Mouse (Mus musculus): ENCODE data around the gene 2310022A10Rik.
A peak's percentile ranks its signal among the peaks of the same experiment; 100 is the strongest.

Gene 2310022A10Rik

DNA sequence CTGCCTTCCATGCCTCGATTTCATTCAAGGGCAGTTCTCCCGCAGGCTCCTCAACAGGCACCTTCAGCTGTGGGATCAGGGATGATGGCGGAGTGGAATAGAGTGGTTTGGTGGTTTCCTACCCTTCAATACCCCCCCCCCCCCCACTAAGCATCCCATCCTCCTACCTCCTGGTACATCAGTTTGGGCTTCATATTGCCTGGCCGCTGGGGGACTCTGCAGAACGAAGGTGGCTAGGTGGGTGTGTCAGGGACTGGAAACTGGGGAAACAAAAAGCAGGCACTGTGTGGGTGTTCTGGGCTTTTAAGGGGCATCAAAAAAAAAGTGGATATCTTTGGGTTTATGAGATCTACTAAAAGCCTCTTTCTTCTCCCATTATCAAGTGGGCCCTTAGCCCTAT lies 11.1 kb upstream of the 2310022A10Rik start:
- no peak for DNase-seq

DNA sequence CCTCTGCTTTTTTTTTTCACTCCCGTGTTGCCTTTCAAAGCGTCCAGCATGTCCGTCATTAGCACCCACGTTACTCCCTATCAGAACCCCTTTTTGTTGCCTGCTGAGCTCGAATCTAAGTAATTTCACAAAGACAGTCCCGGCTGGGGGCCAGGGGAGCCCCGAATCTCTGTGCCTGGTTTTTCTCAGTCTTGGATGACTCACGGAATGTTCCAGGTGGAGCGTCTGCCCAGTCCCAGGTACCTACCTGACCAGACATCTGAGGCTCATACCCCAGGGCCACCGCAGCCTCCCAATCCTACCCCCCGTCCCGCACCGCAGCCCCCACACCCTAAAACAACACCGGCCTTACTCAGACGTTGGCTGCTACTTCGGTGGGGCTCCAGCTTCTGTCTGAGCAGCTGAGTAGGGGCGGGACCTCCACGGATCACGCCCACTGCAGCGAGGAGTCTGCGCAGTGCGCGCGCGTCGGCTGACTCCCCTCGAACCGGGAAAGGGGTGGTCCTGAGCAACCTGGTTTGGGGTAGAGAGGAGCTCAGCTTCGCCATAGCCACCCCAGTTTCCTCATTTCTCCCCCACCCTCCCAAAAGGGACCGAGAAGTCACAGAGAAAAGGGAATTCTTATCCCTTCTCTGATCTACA lies 10.5 kb upstream of the 2310022A10Rik start:
- DNase-seq, result peak; percentile 93

DNA sequence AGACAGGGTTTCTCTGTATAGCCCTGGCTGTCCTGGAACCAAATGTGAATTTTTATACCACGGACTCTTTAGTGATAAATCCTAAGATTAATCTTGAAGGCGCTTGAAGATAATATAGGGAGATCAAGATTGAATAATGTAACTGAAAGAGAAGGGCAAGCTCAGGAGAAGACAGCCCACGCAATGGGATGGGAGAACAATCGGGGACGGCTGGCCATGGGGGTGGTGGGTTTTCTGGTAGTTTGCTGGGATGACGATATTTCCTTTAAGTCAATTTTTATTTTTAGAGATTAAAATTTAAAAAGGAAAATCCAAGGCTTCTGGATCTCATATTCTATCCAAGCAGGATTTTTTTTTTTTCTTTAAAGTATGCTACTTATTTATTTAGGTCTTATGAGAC lies 10.0 kb upstream of the 2310022A10Rik start:
- DNase-seq, result no peak

DNA sequence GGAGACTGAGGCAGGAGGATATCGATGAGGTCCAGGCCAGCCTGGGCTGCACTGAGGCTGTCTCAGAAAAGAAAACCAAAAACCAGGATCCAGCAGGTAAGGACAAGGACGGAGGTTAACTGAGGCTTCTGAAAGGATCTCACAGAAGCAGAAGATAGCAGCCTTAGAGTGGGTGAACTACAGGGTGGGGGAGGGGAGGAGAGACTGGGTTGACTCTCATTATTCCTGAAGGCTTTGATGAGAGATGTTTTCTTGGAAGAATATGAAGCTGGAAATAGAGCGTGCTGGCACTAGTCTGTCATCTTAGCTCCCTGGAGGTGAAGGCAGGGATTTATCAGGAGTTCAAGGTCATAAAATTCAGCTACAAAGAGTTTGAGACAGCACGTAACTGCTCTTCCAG lies 9.2 kb upstream of the 2310022A10Rik start:
- no peak for DNase-seq

DNA sequence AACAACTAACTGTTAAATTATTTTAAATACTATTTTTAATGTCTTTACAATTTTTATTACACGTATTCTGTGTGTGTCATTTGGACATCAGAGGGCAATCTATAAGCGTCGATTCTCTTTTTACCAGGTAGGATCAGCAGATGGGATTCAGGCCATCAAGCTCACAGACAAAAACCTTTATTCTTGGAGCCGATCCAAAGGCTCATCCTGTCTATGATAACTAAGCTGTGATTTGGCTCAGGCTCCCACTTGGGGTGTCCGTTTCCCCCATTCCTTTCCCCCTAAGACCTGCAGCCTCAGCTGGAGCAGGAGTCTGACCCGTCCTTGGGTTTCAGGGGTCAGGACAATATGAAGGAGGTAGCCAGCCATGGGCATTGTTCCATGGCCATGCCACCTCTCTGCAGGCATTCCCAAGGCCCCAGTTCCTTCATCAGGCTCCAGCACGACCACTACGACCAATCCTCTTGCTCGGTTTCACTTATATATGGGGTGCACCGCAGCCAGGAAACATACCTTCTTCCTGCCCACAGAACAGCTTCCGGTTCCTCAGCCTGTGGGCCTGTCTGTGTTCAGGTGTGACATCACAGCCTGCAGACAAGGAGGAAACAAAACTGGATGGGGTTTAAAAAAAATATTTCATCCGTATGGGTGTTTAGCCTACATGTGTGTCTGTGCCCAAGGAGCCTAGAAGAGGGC lies 8.2 kb upstream of the 2310022A10Rik start:
- no peak for DNase-seq

DNA sequence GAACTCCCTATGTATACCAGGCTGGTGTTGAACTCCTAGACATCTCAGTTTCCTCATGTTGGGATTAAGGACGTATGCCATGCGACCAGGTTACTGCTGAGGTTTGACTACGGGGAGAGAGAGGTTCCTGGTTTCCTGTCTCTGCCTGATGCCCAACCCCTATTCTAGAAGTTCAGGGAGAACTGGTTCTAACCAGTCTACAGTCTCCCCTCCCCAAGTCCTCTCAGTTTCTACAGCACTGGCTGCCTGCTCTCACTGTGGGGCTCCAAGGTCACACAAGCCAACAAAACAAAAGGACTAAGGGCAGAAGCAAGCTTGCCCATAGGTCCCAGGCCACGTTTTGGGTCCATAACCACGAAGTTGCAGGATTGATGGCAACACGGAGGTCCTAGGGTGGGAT lies 3.4 kb upstream of the 2310022A10Rik start:
- no peak for DNase-seq

DNA sequence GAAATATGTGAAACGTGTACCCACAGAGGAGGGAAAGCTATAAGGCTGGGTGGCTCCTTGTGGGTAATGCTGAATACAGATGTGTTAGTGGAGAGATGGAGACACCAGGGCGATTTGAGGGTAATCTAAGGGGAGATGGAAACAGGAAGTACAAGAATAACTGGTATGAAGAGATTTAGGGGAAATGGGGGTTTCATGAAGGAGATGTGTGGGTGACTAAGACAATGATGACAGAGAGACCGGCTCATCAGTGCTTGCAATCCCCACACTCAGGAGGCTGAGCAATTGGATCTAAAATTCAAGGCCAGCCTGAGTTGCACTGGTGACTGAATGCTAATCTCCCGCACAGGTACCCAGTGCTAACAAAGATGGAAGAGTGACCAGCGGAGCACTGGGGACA lies 963 bp upstream of the 2310022A10Rik start:
- DNase-seq, result no peak

DNA sequence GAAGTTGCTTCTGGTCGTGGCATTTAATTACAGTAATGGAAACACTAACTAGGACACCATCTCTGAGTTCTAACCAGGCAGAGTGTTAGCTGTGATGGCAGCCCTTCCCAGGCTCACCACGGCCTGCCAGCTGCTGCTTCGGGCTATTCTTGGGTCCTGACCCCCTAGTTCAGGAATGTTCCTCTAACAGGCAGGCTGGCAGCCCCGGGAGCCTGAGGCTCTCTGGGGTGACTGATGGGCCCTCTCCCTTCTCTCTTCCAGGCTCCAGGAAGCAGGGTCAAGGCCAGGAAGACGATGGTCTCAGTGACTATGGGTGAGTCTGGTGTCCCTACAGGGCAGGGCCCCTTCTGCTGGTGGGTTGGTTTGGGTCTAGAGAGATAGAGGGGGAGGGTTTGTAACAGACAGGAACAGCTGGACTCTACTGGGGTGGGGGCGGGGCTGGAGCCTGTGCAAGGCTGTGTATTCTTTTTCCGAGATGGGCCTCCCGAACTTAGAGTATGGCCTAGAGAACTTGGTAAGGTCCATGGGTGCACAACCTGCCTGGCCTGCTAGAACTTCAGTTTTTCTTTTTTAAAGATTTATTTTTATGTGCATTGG lies 7.4 kb downstream of the 2310022A10Rik start:
- DNase-seq, result no peak

DNA sequence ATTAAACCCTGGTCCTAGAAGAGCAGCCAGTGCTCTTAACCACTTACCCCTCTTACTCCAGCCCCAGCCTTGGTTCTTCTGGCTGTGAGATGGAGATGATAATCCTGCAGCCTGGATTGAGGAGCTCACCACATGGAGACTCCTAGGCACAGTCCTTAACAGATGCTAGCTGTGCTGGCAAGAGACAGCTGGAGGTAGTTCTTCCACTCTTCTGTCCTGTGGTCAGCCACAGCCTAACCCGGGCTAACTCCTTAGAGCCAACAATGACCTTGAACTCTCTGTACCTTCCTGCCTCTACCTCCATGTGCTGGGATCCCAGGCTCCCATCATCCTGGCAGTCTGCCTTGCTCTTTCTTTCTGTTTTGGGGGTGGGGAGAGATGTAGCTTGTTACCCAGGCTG lies 7.9 kb downstream of the 2310022A10Rik start:
- DNase-seq, result no peak

DNA sequence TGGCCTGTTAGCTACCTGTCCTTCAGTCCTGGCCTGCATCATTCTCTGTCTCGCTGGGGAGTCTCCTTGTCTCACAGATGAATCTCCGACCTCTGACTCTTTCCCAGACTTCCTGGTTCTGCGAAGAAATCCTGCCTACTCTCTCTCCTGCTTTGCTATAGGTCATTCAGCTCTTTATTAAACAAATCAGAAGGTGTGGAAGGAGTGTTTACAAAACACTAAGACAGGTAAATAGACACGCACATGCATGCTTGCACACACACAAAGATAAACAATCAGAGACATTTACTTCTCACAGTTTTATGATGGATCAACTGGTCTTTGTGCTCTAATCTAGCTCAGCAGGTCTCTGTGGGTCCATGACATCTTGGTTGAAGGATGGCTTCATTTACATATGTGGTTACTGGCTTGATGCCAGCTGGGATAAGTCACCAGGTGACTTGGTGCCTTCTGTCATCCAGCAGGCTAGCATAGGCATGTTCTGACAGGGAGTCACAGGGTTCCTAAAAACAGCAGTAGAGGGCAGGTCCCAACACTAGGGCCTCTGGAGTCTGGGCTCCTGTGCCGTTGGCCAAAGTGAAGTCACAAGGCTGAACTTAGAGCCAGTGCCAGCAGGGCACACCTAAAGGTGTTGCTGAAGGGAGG lies 16.7 kb downstream of the 2310022A10Rik start:
- DNase-seq, result no peak

DNA sequence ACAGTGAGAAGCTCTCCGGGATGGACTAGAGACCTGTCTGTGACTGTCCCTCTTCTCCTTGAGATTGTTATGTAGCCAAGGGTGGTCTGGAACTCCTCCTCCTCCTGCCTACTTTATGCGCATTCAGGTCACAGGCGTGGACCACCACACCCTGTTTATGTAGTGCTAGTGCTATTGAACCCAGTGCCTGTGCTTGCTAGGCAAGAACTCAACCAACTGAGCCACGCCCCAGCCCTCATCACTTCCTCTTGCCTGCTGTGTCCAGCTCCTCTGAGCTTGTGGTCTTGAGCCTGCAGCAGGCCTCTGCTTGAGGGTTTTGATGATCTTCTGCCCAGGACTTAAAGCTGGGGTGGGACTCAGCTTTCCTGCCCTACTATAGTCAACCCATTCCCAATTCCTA lies 19.1 kb downstream of the 2310022A10Rik start:
- no peak for DNase-seq

DNA sequence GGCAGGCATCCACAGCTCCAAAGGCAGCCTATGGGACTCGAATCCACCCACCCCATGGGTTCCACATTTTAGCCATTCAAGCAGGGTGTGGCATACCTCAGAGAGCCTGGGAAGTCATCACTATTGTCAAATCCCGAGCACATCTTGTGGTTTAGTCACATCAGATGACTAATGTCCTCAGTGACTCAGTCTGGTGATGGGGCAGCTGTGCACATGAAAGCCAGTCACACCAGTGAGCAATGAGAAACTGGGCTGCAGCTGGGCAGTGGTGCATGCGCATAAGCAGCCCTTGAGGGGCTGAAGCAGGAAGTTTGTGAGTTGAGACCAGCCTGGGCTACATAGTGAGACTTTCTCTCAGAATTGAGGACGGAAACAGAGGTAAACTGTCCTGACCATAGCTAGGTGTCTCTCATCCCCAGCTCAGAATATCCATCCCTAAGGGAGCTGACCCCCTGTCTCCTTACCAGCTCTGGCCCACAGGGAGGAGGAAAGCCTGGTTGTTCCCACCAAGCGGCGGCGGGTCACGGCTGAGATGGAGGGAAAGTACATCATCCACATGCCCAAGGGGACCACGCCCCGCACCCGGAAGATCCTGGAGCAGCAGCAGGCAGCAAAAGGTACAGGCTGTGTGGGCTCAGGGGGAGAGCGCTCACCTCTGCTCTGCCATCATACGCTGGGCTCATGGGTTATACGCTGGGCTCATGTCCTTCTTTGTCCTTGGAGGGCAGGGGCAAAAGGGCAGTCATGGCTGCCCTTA lies 21.3 kb downstream of the 2310022A10Rik start:
- no peak for DNase-seq

DNA sequence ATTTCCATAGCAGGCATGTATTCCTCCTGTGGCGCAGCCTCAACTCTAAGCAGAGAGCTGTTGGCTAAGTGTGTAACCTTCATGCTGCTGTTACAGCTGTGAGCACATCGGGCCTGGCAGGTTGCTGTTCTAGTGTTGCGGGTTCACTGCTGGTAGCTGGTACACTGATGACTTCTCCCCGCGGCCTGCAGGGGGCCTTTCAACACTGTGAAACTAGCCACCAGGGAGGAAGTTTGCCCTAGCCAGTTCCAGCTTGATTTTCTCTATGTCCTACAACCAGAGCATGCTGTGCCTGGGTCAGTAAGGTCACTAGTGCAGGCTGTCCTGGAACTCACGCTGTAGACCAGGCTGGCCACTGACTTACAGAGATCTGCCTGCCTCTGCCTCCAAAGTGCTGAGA lies 23.9 kb downstream of the 2310022A10Rik start:
- peak; percentile 34 for DNase-seq

DNA sequence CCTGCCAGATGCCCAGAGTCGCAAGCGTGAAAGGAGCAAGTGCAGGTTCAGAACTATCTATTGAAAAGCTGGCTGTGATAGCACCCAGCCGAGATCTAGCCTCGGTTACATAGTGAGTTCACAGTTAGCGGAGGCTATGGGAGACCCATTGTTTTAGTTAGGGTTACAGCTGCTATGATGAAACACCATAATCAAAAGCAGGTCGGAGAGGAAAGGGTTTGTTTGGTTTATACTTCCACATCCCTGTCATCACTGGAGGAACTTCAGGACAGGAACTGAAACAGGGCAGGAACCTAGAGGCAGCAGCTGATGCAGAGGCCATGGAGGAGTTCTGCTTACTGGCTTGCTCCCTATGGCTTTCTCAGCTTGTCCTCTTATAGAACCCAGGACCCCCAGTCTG lies 24.6 kb downstream of the 2310022A10Rik start:
- no peak for DNase-seq

DNA sequence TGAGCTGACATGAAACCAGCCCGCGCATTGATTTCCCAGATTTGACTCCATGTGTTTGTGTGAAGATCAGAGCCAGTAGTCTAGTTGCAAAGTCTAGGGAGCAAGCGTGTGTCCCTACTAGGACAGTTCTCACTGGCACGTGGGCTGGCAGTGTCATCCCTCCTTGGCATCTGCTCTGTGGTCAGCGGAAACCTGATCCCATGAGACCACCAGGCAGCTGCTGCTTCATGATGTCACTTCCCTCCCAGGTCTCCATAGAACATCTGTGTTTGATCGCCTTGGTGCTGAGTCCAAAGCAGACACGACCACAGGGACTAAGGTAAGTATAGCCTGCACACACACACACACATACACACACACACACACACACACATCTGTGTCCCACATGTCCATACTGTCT lies 25.4 kb downstream of the 2310022A10Rik start:
- no peak for DNase-seq

DNA sequence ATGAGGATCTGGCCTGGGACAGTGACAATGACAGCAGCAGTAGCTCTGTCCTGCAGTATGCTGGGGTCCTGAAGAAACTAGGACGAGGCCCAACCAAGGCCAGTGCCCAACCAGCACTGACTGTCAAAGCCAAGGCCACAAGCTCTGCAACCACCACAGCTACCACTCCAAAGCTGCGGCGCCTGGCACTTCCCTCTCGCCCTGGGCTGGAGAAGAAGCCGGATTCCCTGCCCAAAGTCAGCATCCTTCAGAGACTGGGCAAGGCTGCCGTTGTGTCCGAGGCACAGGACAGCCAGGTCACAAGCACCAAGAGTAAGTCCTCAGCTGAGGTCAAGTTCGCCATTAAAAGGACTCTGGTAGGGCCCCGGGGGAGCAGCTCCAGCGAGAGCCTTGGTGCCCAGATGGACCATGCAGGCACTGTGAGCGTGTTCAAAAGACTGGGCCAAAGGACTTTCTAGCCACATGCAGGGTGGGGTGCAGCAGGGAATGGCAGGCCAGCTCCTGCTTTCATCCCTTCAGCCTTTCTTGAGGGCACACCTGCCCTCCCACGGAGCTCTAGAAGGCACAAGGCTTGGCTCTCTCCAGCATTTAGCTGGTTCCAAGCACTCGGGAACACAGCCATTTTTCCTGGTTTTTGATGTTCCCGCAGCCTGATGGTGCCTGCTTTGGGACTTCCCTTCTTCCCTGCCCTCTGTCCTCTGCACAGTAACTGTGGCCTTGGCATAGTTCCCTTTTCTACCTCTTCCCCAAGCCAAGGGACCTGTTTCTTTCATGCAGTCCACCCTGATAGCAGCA lies 27.5 kb downstream of the 2310022A10Rik start:
- DNase-seq, result no peak

DNA sequence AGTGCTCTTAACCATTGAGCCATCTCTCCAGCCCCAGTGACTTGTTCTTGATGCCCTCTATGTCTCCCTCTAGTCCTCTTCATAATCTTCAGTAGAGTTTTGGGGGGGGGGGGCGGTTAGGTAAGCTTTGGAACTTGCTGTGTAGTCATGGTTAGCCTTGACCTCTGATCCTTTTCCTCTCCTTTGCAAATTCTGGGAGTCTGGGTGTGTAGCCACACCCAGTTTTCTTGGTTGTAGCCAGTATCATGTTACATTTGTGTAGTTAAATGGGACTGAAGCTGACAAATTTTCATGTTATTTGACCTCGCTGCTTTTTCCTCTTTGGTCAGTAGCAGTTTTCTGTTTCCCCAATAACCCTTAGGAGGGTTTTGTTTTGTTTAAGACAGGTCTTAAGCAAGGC lies 33.8 kb downstream of the 2310022A10Rik start:
- no peak for DNase-seq

DNA sequence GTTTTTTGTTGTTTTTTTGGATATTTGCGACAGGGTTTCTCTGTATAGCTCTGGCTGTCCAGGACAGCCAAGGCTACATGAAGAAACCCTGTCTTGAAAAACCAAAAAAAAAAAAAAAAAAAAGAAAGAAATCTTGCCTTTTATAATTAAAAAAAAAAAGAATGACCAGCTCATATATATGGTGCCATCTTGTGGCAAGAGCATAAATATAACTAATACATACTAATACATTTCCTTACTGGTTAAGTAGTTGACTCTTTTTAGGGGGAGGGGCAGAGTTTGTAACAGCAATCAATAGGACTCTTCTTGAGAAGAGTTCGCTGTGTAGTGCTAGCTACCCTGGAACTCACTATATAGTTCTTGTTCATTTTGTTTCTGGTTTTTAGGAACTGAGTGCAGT lies 34.7 kb downstream of the 2310022A10Rik start:
- no peak for DNase-seq

DNA sequence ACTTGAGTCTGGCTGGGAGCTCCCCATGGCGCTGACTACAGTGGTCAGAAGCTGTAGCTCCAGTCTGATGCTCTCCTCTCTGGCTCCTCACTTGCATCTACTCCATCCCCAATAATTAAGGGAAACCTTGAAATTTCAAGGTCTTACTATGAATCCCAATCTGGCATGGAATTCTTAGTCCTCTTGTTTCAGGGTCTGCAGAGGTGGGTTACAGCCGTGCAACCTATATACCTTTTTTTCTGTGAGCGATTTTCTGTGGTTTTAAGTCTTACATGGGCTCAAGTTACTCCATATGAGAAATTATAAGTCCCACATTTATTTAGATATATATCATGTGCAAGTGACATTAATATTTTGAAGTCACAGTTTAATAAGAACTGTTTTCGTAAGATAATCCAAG lies 37.1 kb downstream of the 2310022A10Rik start:
- no peak for DNase-seq

DNA sequence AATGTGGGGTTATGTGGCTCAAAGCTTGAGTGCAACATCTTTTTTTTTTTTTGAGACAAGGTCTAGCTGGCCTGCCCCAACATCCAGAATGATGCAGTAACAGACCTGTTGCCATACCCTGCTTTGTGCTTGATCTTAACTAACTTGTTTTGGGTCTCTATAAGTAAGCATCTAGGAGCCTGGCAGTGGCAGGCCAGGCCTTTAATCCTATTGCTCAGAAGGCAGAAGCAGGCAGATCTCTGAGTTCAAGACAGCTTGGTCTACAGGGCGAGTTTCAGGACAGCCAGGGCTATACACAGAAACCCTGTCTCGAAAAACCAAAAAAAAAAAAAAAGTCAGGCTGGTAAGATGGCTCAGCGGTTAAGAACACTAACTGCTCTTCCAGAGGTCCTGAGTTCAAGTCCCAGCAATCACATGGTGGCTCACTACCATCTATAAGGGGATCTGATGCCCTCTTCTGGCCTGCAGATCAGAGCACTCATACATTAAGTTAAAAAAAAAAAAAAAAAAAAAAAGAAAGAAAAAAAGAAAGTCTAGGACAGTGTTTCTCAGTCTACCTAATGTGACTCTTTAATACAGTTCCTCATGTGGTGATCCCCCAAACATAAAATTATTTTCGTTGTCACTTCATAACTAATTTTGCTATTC lies 37.7 kb downstream of the 2310022A10Rik start:
- DNase-seq, result no peak

DNA sequence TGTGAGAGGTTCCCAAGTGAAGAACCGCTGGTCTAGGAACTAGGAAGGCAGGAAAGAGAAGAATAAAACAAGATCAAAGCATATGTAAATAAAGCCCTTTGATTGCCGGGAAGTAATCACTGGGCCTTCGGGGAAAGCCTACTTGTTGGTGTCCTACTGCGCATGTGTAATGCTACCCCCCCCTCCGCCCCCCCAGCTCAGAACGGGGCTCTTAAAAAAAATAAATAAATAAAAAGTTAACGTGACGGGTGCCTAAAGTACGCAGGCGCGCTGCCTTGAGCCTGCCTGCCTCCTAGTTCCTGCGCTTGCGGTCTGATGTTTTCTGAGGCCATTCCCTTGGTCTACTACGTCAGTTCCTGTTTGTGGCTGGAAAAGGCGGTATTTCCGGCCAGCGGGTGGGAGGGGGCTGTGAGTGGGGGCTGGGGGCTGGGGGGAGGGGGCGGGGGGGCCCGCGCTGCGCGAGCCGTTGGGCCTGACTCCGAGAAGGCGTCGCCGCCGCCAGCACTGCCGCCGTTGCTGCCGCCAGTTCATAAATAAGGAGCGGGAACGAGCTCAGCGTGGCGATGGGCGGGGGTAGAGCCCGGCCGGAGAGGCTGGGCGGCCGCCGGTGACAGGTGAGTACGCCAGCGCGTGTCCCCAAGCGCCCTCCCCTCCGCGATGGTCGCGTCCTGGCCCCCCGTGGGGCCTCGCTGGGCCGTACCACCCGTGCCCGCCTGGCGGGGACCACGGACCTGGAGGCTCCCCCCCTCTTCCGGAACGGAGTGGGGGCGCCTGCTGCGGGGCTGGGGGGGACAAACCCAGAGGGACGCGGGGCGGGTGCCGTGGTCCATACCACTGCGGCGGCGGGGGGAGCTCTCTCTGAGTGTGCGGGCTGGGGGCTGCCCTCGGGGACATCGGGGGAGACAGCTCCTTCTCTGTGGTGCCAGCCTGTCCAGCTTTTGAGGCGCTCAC lies 38.5 kb downstream of the 2310022A10Rik start, which contains the start of gene Akt2:
Akt2 (plus strand) TSS at position 287 of the 951 bp plus-strand sequence.
- DNase-seq, result peak; percentile 96
